Mouse (Mus musculus) embryonic facial prominence, embryonic 14.5 days (tissue): ENCODE data around the gene Slc35a5. TPM values are rescaled to one million over a fixed set of nuclear protein-coding genes. Genes with fewer than 3 reads are reported as not detected.

Experiments
- ATAC-seq: fragments of 200-750 bp; cut with Nextera tagmentation; 2 replicates; pipeline ENCODE4 v1.8.0; 2017; ENCODE audit warnings: low read depth, moderate number of reproducible peaks, moderate TSS enrichment
- DNase-seq: peaks from one replicate; pipeline ENCODE4 v3.0.0-alpha.2; 2015; ENCODE audit warnings: low spot score
- H3K27ac ChIP-seq: fragments of 300-500 bp; sonication (generic); replicated peaks from 2 replicates; pipeline ENCODE4 v1.5.1; 2014; ENCODE audit warnings: low read depth, mild to moderate bottlenecking, low read length, moderate library complexity
- H3K27me3 ChIP-seq: fragments of 300-500 bp; sonication (generic); replicated peaks from 2 replicates; pipeline ENCODE4 v1.6.1; 2014; ENCODE audit warnings: low read length; ENCODE audit not compliant: control insufficient read depth, insufficient read depth
- H3K36me3 ChIP-seq: fragments of 300-500 bp; sonication (generic); 2 replicates; pipeline ENCODE4 v1.6.1; 2014; ENCODE audit warnings: low read length, mixed read lengths; ENCODE audit not compliant: control insufficient read depth, insufficient read depth
- H3K4me1 ChIP-seq: fragments of 300-500 bp; sonication (generic); 2 replicates; pipeline ENCODE4 v1.6.1; 2014; ENCODE audit warnings: antibody characterized with exemption, low read length; ENCODE audit not compliant: control insufficient read depth, insufficient read depth
- H3K4me2 ChIP-seq: fragments of 300-500 bp; sonication (generic); 2 replicates; pipeline ENCODE4 v1.6.1; 2014; ENCODE audit warnings: low read depth, mild to moderate bottlenecking, low read length, moderate library complexity, mixed read lengths
- H3K4me3 ChIP-seq: fragments of 300-500 bp; sonication (generic); 2 replicates; pipeline ENCODE4 v1.5.1; 2014; ENCODE audit warnings: low read depth, mild to moderate bottlenecking, low read length
- H3K9ac ChIP-seq: fragments of 300-500 bp; sonication (generic); 2 replicates; pipeline ENCODE4 v1.6.1; 2014; ENCODE audit warnings: low read depth, mild to moderate bottlenecking, low read length, moderate library complexity, mixed read lengths
- H3K9me3 ChIP-seq: fragments of 300-500 bp; sonication (generic); 2 replicates; pipeline ENCODE4 v1.6.1; 2016; ENCODE audit warnings: low read length; ENCODE audit not compliant: control insufficient read depth
- WGBS: fragments of 180-500 bp; shearing (Covaris S2); extraction: QIAGEN DNeasy Blood & Tissue Kit; methylation state at CpG from one replicate; pipeline ENCODE4 v1.1.7; 2014; 5-methylcytosine and 5-hydroxymethylcytosine counted together
- polyA plus RNA-seq: library from polyadenylated mRNA; unstranded; fragments of >200 nt; fragmentation: Nextera tagmentation; extraction: Ambion mirVana; gene quantifications from 2 replicates; pipeline ENCODE4 v1.2.1, GENCODE M21; 2014

The Slc35a5 gene
- polyA plus RNA-seq, 1 experiment from 2014 or later: 17.1 TPM

DNA sequence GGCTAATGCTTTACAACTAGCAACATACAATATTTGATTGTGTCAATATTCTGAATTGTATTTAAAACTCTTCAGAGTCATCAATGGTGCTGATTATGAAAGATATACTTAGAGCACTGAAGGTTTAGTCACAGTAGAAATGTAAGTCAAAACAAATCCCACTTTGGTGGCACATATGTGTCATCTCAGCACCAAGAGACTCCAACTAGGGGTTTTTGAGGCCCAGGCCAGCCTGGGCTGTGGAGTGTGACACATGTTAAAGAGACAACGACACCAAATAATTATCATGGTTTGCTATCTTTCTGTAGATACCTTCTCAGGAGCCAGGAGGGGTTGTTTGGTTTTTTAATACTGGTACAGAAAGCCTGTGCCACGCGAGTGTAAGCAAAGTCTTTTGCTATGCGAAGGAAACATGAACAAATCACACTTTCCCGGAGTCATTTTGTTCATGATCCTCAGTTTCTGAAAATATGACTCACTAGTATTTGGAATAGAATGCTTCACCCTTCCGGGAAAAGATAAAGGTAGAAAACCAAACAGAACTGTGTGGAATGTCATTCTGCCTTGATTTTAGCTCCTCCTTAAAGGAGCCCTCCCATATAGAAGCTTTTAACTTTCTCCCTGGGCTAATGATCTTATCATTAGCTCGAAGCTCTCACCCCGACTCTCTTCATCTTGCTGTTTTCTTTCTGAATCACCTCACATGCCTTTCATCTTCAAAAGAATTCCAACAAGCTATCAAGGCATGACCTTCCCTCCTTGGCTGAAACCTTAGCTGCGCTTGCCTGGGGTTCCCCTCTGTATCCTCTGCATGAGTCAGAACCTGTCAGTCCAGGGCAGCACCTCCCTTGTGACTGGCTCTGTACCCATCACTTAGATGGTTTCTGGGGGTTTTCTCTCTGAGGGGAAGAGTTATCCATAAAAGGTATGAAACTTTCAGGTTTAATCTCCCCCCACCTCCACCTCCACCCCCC, 34.0 kb downstream of the Slc35a5 start:
- peaks cover 9% of the 10 kb centered on the region; the same call in 1 of the 2 replicates for H3K36me3 ChIP-seq
- H3K27ac ChIP-seq: no peak overlapping the region
- WGBS: 60% methylated on average over 9 of the region's 9 CpGs
- DNase-seq (no peak), ATAC-seq (no peak)
- H3K4me3 ChIP-seq: no peak overlapping the region
- H3K27me3 ChIP-seq: no peaks in the 10 kb centered on the region
- no peak overlapping the region for H3K4me2 ChIP-seq
- H3K4me1 ChIP-seq: 0 out of 2 replicates have a peak, but pooled peaks cover 3% of the 10 kb centered on the region
- no peaks in the 10 kb centered on the region for H3K9me3 ChIP-seq
- no peak overlapping the region for H3K9ac ChIP-seq

DNA sequence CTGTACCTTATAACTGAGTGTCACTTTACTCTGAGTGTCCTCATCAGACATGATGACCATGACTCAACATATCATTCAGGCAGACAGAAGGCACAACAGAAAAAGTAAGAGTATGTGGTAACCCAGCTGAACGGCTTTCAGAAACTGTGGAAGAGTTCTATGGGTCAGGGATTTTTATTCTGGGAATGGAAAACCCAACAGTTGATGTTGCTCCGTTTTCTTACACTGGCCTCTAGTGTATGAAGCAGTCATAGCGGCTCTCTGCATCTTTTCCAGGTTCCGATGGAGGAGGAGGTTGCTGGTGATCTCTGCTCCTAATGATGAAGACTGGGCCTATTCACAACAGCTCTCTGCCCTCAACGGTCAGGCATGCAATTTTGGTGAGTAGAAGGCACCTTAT, 35.9 kb downstream of the Slc35a5 start:
- DNase-seq: no peak

DNA sequence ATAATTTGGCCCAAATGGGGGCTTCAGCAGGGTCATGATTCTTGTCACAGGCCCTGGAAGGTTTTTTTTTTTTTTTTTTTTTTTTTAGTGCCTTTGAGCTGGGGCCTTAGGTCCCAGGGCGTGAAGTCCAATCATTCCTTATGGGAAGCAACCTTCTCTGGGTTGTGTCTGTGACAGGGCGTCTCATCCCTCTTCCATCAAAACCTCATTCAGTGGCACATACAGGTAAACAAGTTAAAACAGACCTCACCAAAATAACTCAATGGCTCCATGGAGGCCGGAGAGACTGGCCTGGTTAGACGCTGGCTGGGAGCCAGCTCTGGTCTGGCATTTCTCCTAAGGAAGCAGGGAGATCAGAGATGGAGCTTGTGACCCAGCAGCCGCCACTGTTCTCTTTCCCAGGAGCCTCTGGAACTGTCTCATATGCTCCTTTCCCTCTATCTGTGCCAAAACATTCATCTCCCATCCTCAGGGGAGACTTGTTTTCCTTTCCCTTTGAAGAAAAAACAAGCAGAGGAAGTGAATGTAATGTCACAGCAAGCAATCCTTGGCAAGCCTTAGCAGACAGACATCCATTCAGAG, 37.6 kb downstream of the Slc35a5 start:
- DNase-seq: peak; percentile 56
- Histone ChIP-seq H3K4me1 (0 out of 2 replicates have a peak, but pooled peaks cover 3% of the 10 kb centered on the region), H3K4me2 (no peak overlapping the region), H3K27me3 (no peaks in the 10 kb centered on the region), H3K27ac (no peak overlapping the region), H3K36me3 (peaks cover 9% of the 10 kb centered on the region; the same call in 1 of the 2 replicates), H3K4me3 (no peak overlapping the region), H3K9ac (no peak overlapping the region), H3K9me3 (no peaks in the 10 kb centered on the region)
- WGBS: 49% methylated on average over 5 of the region's 5 CpGs
- no peak for ATAC-seq

More for the DNA sequence above, 35.9 kb downstream of the Slc35a5 start:
- H3K4me1 ChIP-seq: 0 out of 2 replicates have a peak, but pooled peaks cover 3% of the 10 kb centered on the region
- WGBS: 70% methylated on average over 5 of the region's 5 CpGs
- H3K4me3 ChIP-seq: no peak overlapping the region
- peaks cover 9% of the 10 kb centered on the region; the same call in 1 of the 2 replicates for H3K36me3 ChIP-seq
- H3K4me2 ChIP-seq: no peak overlapping the region
- no peaks in the 10 kb centered on the region for H3K27me3 ChIP-seq
- no peak overlapping the region for H3K9ac ChIP-seq
- H3K27ac ChIP-seq: no peak overlapping the region
- H3K9me3 ChIP-seq: no peaks in the 10 kb centered on the region
- no peak for ATAC-seq

DNA sequence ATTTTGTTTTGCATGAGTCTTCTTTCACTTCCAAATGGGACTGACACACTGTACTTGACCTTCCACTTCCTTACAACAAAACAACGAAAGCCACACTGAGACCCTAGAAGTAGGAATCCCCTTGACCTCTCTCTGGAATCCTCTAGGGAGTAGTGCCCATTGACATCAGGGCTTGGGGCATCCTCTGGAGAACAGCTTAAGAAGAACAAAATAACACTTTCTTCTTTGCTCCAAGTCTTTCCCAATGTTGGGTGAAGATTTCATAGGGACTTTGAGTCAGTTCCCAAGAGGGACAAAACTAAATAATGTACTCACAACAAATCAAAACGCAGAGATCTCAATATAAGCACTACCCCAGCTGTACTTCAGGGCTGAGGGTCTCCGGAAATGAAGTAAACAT, 39.7 kb downstream of the Slc35a5 start:
- no peak overlapping the region for H3K4me3 ChIP-seq
- DNase-seq (no peak), ATAC-seq (no peak)
- no peaks in the 10 kb centered on the region for H3K9me3 ChIP-seq
- peaks cover 7% of the 10 kb centered on the region; the same call in 1 of the 2 replicates for H3K36me3 ChIP-seq
- H3K27me3 ChIP-seq: no peaks in the 10 kb centered on the region
- 74% methylated on average over 3 of the region's 3 CpGs for WGBS
- no peak overlapping the region for H3K9ac ChIP-seq
- 0 out of 2 replicates have a peak, but pooled peaks cover 3% of the 10 kb centered on the region for H3K4me1 ChIP-seq
- H3K4me2 ChIP-seq: no peak overlapping the region
- H3K27ac ChIP-seq: no peak overlapping the region

GRCm38 (mm10) chr16:45117200-45117599, 41.3 kb downstream of the Slc35a5 start:
- Histone ChIP-seq H3K27ac (no peak overlapping the region), H3K4me3 (no peak overlapping the region), H3K9ac (no peak overlapping the region), H3K9me3 (no peaks in the 10 kb centered on the region), H3K36me3 (no peaks in the 10 kb centered on the region), H3K4me1 (0 out of 2 replicates have a peak, but pooled peaks cover 3% of the 10 kb centered on the region), H3K27me3 (no peaks in the 10 kb centered on the region), H3K4me2 (no peak overlapping the region)
- ATAC-seq (no peak), DNase-seq (no peak)
- WGBS: 87% methylated on average over 3 of the region's 3 CpGs

DNA sequence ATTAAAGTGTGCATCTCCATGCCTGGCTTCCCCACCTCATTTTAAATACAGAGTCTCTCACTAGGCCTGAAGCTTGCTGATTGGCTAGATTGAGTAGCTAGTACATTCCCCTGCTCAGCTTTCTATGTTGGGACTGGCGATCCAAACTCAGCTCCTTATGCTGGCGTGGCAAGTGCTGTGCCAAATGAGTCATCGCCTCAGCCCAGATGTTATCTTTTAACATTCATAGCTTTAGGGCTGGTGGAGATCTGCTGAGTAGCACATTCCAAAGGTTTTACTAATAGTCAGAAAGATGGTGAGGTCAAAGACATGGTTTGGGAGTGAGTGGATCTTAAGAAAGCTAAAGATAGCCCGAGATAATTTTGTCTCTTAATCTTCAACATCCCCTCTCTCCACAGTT, 48.0 kb downstream of the Slc35a5 start:
- no peak overlapping the region for H3K4me2 ChIP-seq
- 22% methylated on average over 4 of the region's 4 CpGs for WGBS
- H3K4me1 ChIP-seq: no peaks in the 10 kb centered on the region; the same call in 1 of the 2 replicates
- H3K27ac ChIP-seq: no peak overlapping the region
- ATAC-seq (peak; percentile 63; the same call in 1 of the 2 replicates), DNase-seq (peak; percentile 79)
- no peaks in the 10 kb centered on the region for H3K27me3 ChIP-seq
- H3K36me3 ChIP-seq: no peaks in the 10 kb centered on the region
- no peak overlapping the region for H3K9ac ChIP-seq
- H3K4me3 ChIP-seq: no peak overlapping the region
- H3K9me3 ChIP-seq: no peaks in the 10 kb centered on the region

- 60% methylated on average over 5 of the region's 5 CpGs for WGBS
- Histone ChIP-seq H3K27me3 (no peaks in the 10 kb centered on the region), H3K4me2 (no peak overlapping the region), H3K27ac (no peak overlapping the region), H3K9ac (no peak overlapping the region), H3K36me3 (no peaks in the 10 kb centered on the region), H3K4me1 (no peaks in the 10 kb centered on the region; the same call in 1 of the 2 replicates), H3K9me3 (no peaks in the 10 kb centered on the region), H3K4me3 (no peak overlapping the region)
- ATAC-seq: no peak
- no peak for DNase-seq
These were observed 50.2 kb downstream of the Slc35a5 start for GRCm38 (mm10) chr16:45108203-45108878.

DNA sequence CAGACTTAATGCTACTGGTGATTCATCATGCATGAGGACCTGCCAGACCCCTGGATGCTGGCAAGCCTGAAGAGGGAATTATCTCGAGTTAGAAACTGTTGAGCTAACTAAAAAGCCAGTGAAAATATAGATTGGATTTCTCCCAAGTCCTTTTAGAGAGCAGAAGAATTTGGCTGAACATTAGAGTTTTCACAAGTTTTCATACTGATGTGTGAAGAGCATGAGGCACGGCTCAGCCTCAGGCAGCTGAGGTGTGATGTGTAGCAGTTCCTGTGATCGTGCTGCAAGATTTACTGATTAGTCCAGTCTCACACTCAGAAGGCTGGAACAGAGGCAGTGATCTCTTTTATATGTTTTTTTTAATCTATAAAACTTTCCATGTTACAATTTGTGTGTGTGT, 53.5 kb downstream of the Slc35a5 start:
- no peaks in the 10 kb centered on the region for H3K27me3 ChIP-seq
- H3K4me3 ChIP-seq: no peak overlapping the region
- no peak overlapping the region for H3K9ac ChIP-seq
- DNase-seq (no peak), ATAC-seq (no peak)
- H3K36me3 ChIP-seq: no peaks in the 10 kb centered on the region
- no peaks in the 10 kb centered on the region for H3K4me1 ChIP-seq
- 64% methylated on average over 3 of the region's 3 CpGs for WGBS
- H3K4me2 ChIP-seq: no peak overlapping the region
- H3K9me3 ChIP-seq: no peaks in the 10 kb centered on the region
- H3K27ac ChIP-seq: no peak overlapping the region
